Mouse (Mus musculus): ENCODE measurements around the gene Tbce.

DNA sequence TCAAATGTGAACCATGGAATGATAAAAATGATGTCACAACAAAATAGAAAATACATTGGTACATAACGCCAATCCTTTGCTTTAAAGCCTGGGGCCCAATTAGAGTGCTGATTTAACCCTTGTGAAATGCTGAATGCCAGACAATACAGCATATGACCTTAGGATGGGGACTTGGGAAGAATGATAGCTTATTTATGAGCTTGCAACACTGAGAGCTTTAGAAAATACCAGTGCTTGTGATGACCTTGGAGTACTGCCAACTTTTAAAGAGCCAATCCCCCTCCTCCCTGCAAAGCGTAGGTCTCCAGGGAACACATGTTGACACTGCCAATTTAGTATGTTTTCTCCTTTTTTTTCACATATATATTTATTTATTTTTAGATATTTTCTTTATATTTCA lies 36.7 kb downstream of the Tbce start:
- TF ChIP-seq POLR2A (IDR thresholded peaks at IDR 0.05; ENCODE audit: control insufficient read depth, low read depth, low read length), result no peak
- no peak for TF ChIP-seq CTCF (IDR thresholded peaks at IDR 0.05; ENCODE audit: control insufficient read depth, insufficient read depth, insufficient replicate concordance, low read depth, low read length)

Data from testis, adult 2 months (tissue).